Mouse (Mus musculus): ENCODE results near the gene Rbm38.

The Rbm38 gene

DNA sequence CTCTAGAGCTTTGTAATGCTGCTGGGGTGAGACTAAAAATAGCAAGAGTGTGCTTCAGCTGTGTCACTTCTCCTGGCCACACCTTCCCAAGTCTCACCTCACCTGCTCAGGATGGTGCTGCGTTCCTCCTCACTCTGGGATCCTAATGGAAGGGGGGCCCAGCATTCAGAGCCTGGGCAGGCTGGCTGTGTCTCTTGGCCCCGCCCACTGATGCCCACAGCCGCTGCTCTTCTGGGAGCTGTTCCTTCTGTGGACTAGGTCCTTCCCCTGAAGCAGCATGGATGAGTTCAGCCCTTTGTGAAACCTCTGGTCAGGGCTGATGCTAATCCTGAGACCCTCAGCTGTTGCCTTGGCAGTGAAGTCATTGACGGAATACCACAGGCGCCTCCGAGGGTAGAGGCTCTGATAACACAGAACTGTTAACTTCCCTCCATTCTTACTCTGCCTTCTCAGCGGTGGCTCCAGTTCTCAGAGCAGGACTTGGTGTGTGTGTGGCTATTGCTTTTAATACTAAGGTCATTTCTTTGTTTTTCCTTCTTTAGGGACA lies 5.5 kb upstream of the Rbm38 start:
- no peak for DNase-seq (ENCODE audit: low read depth, low spot score)

DNA sequence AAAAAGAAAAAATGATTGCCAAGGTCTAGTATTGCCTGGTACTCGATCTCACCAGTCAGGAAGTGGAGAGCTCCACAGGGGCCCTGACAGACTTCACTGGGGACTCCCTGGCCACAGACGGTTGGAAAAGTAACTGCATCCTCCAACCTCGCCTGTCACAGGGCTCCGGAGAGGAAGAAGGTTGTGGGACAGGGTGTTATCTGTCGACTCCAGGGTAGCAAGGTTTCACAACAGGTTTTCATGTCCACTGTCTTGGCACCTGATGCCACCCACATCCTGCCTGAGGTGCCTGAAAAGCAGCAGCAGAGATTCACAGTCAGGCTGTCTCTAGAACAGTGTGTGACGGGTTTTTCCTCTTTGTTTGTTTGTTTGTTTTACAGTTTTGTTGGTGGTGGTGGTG lies 2.4 kb upstream of the Rbm38 start:
- DNase-seq (ENCODE audit: low read depth, low spot score): no peak

DNA sequence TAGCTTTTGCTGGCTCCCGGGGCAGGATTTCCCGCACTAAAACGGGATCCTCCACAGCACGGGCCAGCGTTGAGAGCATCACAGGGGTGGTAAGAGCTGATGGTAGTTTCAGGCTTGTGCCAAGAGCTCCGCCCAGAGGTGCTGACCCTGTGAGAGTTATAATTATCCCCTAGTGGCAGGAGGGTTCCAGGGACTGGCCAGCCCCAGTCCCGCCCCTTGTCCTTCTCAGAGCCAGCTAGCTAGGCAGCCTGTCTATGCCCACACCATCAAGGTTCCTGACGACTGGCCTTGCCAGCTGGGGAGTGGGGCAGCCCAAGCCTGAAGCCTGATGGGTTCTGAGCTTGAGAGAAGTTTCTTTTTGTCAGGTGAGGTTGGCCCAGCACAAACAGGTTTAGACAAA lies 1.7 kb upstream of the Rbm38 start:
- no peak for DNase-seq (ENCODE audit: low read depth, low spot score)

DNA sequence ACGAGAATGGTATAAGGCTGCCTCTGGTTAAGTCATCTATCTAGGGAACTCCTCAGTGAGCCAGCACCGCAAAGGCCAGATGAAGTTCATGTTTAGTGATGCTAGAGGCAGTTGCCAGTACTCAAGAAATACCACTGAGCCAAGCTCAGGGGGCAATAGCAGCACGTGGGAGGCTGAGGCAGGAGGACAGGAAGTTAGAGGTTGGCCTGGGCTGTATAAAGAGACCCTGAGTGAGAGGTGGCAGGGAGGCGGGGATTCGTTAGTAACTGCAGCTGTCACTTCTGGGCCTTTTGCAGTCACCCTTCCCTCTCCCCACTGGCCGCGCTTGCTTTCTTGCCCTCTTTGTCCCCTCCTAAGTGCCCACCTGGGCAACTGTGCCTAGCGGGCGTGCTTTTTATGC lies 976 bp upstream of the Rbm38 start:
- DNase-seq (ENCODE audit: low read depth, low spot score): no peak

DNA sequence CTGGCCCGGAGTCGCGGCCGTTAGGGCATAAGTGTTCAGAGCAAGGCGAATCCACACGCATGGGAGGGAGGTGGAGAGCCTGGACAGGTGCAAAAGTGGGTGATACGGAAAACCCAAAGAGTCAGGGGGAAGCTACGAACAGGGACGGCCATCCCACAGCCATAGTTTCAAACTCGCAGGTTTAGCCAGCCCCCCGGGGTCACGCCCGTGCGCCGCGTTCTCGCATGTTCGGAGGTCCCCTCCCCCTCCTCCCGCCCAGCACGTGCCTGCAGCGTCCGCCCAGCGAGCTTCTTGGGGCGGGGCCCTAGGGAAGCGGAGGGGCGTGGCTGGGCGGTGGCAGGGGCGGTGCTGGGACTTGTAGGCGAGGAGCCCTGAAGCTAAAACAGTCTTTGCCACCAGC lies 508 bp upstream of the Rbm38 start:
- DNase-seq (ENCODE audit: low read depth, low spot score): peak; percentile 91

DNA sequence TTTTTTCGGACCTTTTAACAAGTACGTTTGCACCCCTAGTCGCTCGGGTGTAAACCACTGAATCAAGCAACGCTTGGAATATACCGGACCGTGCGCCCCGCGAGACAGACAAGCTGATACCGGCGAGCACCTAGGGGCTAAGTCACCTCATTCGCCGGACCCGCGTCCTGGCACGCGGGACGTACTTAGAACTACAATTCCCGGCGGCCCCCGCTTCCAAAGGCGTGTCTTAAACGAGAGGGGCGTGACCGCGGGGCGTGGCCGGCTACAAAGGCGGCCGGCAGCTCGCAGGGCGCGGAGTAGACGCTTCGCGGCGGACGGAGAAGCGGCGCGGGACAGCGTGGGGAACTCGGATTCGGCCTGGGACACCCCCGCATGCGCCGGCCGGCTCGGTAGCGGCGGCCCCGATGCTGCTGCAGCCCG lies 1.3 kb downstream of the Rbm38 start:
- peak; percentile 93 for DNase-seq (ENCODE audit: low read depth, low spot score)

DNA sequence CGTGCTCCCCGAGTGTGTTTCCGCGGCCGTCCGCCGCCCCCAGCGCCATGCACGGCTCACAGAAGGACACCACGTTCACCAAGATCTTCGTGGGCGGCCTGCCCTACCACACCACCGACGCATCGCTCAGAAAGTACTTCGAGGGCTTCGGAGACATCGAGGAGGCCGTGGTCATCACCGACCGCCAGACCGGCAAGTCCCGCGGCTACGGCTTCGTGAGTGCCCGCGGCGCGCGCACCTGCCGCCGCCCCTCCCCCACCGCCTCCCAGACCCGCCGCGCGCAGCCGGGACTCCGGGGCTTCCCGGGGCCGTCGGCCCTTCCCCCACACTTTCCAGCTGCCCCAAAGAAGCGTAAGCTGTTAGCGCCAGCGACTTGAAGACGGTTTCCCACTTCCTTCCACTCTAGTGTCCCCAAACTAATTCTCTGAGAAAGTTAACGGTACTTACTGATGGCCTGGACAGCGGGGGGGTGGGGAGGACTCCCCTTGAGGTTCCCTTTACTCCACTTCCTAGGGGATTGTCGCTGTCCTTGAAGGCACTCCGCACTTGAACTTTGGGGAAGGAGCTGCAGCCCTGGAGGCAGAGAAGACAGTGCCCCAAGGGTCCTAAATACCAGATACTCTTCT lies 1.9 kb downstream of the Rbm38 start:
- peak; percentile 55 for DNase-seq (ENCODE audit: low read depth, low spot score)

DNA sequence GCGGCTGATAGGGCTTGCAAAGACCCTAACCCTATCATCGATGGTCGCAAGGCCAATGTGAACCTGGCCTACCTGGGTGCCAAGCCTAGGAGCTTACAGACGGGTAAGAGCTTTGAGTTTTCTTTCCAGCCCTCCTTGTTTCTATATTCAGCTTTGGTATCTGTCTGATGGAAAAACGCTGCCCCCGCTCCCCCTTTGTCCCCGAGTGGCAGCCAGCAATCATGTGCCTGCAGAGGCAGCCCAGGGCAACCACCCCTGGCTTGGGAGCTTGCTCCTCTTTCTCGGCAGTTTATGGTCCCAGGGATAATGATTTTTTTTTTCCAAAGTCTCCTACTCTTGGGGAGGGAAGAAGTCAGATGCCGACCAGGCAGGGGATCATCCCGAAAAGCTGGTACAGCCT lies 2.5 kb downstream of the Rbm38 start:
- DNase-seq (ENCODE audit: low read depth, low spot score): no peak

DNA sequence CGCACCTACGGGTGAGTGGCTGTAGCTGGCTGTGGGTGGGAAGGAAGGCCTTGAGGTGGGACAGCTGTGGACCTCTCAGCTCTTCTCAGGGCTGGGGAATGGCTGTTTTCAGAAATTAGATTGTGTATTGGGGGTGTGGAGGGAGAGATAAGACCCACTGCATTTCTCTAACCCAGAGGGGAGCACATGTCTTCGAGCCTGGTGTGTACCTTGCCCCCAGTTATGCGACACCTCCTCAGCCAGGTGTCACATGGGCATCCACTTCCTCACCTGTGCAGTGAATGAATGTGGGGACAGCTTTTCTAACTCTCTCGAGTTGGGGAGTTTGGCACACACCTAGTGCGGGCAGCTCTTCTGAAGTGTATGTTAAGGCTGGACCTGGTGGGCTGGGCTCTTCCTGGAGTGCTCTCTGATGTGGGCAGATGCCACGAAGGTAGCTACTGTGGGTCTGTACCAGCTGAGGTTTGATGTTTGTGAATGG lies 3.1 kb downstream of the Rbm38 start:
- DNase-seq (ENCODE audit: low read depth, low spot score): no peak

DNA sequence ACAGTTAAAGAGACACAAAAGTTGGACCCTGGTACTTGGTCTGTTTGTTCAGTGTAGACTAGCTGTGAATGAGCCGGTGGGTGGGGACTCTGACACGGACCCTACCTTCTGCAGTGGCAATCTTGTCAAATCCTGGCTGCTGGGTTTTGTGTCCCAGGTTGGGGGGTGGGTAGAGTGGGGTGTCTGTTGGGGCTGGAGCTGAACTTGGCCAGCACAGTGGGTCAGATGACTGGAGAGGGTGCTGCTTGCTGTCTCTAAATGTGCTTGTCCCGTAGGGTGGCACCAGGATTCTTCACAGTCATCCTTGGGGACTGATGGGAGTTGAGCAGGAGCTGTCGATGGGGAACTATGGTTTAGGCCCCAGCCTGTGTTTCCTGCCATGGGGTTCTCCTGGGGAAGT lies 3.7 kb downstream of the Rbm38 start:
- no peak for DNase-seq (ENCODE audit: low read depth, low spot score)

DNA sequence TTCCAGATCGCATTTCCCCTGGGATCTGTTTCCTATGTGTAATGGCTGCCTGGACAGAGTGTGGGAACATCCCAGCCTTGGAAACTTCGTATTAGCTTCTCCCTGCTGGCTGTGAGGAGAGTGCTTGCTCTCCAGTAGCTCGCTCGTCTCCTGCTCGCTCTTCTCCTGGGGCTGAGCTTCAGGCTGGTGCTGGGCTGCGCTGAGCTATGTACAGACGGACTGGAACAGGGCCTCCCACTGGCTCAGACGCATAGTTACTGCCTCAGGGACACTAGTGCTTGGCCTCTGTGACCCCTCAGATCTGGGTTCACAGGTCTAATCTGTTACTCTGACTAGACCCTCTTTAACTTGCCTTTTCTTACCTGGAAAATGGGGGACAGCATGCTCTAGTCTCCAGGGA lies 4.1 kb downstream of the Rbm38 start:
- no peak for DNase-seq (ENCODE audit: low read depth, low spot score)

DNA sequence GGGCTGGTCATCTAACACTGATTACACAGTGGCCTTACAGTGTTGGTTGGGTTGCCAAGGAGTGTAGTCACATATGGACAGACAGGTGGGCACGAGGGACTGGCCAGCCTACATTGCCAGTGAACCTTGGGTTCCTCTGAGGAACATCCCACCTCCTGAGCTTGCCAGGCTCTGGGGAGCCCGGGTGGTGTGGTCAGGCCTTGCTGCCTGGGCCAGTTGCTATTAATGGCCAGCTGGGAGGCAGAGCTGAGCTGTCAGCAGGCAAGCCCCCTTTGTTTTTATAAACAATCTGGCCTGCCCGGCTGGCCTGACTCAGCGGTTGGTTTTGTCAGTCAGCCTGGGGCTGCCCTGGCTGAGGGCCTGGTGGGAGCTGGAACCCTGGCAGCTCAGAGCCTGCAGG lies 4.6 kb downstream of the Rbm38 start:
- no peak for DNase-seq (ENCODE audit: low read depth, low spot score)

DNA sequence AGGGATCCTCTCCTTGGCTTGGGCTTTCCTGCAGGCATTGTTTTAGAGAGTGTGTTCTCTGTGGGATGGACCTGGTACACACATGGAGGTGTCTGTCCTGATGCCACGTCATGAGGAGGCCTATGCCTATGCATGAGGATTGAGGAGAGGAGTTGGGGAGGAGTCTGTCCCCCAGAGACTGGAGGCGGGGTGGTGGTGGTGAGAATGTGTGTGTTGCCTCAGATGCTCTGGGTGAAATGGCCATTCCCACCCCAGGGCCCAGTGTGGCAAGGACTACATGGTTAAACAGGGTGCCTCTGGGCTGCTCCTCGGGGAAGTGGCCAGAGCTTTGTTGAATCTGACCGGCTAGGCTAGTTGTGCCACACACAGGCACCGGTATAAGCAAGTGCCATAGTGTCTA lies 6.0 kb downstream of the Rbm38 start:
- DNase-seq (ENCODE audit: low read depth, low spot score): no peak

DNA sequence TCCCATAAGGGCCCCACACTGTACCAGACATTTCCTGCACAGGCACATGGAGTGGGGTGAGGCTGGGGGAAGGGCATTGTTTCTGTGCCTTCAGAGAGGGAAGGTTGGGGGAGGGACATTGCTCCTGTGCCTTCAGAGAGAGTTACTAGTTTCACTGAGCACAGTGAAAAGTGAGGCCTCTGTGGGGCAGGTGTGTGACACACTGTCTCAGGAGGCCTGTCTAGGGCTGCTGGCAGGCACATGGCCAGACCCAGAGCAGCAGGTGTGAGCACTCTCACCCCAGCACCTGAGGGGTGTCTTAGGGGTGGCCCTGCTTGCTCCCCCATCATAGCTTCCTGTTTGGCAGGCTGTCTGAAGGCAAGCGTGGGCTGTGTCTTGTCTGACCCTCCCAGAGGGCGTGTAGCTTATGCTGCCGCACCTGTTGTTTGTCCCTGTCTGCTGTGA lies 6.4 kb downstream of the Rbm38 start:
- DNase-seq (ENCODE audit: low read depth, low spot score): no peak

DNA sequence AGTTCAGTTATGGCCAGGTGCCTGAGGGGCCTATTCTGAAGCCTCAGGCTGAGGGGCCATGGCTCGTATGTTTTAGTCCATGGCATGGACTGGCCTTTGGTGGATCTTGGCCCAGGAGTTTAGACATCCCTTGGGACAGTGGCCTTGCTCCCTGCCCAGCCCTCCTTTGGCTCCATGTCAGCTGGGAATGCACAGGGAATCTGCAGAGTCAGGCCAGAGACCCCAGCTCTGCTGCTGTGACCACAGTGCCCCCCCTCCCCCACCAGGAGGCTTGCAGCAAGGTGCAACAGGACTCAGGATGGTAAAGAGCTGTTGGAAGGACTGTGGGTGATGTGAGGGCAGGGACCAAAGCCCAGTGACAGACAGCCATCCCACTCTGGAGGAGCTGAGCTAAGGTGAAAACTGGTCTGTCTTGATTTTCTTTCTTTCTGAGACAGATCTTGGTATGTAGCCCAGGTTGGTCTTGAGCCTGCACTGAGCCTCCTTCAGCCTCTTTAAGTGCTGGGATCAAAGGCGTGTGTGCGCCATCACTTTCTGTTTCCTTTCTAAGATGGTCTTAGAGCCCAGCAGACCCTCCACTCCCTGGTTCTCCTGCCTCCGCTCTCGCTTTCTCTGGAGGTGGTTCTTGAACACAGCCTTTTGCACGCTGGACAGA lies 7.0 kb downstream of the Rbm38 start:
- DNase-seq (ENCODE audit: low read depth, low spot score): no peak

DNA sequence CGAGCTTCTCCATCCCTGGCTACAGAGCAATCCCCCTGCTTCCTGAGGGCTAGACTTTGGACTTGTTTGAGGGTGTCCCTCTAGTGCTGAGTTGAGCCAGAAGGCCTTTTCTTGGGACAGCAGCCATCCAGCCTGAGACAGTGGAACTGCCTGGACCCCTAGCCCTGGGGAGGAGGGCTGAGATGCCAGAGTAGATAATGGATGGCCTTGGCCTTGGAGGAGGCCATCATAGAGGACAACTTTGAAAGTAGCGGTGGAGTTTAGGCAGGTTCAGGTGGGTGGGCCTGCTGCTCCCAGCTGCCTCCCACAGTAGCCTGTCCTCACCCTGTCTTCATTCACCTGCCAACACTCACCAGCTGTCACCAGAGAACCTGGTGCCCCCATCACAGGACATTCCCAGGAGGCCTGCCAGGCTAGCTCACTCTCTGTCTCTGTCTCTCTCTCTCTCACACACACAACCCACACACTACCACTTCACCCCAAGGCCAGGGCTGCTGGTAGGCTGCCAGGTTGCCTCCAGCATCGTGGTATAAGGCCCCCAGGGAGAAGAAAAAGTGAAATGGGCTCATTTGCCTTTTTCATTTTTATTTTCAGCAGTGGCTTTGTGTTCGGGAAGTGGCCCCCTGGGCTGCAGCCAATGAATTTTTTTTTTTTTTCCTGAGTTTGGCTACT lies 7.7 kb downstream of the Rbm38 start:
- DNase-seq (ENCODE audit: low read depth, low spot score): no peak

DNA sequence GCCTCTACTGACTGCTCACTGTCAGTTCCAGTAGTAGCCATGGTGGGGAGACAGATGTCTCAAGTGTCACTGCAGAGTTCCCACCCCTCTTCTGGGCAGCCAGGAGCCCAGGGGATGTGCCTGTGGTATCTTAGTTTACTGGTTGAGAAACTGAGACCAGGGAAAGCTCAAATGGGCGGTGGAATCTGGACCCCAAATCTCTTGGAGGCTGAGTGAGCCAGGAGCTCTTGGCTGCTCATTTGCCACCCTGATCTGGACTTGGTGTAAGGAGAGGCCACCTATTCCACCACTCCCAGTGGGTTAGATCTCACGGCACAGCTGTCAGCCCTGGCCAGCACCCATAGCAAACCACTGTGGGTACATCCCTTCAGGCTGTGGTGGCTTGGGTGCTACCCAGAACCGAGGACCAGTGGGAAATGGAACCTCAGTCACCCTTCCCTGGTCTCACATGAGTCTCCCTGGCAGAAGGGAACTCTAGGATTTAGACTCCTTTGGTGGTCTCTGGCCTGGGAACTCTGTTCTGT lies 8.3 kb downstream of the Rbm38 start:
- no peak for DNase-seq (ENCODE audit: low read depth, low spot score)

DNA sequence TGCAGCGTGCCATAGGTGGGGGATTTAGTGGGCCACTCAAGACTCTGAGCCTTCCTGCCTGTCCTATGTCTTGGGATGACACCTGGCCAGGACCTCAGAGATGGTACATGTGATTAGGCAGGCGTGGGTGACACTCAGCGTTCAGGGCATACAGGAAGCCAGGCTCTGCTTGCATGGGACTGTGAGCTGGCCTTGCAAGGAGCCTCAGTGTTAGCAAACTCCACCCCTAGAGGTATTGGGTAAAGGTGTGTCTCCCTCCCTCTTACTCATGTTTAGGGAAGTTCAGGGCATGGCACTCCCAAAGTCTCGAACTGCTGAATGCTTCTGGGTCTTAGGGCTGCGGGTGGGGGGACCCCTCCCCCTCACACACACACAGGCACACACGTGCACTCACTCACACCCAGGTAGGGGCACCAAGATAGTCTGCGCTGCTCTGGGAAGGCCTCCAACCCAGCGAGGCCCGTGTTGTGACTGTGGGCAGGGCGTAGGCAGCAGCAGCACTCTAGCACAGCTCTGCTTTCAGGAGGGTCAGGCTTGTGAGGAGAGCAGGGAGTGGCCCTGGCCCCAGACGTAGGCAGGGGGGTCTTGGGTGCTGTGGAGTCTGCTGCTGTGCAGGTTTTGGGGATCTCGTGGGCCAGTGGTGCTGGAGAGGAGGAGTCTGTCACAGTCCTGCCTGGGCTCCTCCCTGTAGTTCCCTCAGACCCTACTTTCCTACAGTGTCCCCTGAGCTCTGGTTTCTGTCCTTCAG lies 10.5 kb downstream of the Rbm38 start:
- DNase-seq (ENCODE audit: low read depth, low spot score): no peak

DNA sequence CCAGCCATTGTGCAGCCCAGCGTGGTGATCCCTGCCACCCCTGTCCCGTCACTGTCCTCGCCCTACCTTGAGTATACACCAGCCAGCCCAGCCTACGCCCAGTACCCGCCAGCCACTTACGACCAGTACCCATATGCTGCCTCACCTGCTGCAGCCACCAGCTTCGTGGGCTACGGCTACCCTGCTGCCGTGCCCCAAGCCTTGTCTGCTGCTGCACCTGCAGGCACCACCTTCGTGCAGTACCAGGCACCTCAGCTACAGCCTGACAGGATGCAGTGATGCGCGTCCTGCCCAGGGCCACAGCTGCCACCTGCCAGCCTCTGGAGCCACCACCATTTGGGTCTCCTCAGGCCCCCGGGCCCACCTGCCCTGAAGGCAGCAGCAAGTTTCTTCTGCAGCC lies 13.2 kb downstream of the Rbm38 start:
- no peak for DNase-seq (ENCODE audit: low read depth, low spot score)

DNA sequence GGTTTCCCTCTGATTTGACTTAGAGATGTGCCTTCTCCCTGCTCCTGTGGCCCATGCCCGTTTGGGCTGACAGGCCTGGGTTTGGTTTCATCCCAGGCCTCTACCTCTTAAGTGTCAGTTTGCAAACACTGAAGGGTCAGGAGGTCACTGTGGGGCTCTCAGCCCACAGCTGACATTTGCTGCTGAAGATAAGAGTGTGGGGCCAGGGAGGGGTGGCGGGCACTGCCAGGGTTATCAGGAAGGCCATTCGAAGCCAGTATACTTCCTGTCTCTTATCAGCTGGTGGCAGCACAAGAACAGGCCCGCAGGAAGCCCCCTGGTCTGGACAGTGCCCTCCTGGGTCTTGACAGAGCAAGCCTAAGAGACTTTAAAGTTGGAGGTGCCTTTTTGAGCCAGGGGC lies 14.7 kb downstream of the Rbm38 start:
- DNase-seq (ENCODE audit: low read depth, low spot score): no peak

DNA sequence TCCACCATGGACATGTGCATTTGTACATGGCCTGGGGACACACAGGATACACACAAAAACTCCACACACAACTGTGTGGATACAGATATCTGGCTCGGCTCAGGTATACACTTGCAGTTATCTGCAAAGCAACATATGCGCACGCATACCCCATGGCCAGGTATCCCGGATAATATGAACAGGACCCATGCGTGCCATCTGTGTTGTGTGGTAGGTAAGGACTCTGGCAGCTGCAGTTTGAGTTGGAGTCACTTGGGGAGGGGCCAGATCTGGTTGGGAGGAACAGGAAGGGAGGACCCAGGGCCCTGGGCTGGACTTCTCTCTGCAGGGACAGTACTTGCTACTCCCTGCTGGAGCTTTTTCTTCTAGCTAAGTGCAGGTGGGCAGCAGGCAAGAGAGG lies 15.4 kb downstream of the Rbm38 start:
- no peak for DNase-seq (ENCODE audit: low read depth, low spot score)

DNA sequence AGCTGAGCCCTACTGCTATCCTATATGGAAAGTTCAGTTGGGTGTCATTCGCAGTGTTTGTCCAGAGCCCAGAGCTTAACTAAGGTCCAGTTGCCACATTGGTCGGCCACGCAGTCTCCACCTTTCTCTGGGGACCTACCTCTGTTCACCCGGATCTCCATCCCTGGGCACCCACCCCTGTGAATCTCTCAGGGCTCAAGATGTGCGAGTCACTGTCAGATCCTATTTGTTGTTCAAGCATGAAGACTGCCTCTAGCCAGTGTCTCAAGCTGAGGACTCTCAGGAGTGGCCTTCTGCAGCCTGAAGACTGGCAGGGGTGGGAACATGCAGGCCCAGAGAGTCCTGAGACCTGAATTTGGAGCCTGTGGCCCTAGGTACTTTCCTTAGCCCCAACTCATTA lies 15.8 kb downstream of the Rbm38 start:
- no peak for DNase-seq (ENCODE audit: low read depth, low spot score)
